Mouse (Mus musculus): ENCODE data around the gene Wnt7b.

Gene Wnt7b

DNA sequence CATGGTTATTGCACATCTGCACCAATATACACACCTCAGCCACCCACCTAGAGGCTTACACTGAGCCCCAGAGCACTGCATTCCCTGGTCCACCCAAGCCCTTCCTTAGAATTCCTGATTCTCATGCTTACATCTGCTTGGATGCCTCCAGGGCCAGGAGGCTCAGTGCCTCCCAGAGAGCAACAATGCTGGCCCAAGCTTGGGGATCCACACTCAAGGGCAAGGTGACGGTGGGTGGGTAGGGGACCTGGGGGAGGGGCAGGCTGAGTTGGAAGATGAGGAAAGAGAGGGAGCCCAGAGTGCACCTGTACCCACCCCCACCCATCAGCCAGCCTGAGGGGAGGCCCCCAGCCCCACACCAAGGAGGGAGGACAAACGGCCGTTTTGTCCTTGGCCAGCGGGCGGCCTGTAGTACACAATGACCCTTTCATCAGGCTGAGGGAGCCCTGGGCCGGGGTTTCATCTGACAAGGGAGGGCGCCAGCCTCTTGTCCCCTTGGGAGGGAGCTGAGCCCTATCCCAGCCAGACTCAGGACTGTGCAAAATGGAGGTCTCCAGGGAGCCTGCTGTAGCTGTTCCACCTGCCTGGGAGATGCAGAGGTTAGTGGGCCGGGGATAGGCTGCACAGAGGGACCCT, 9.5 kb downstream of the Wnt7b start:
- in situ Hi-C loops (cut with MboI), result no loop called here

DNA sequence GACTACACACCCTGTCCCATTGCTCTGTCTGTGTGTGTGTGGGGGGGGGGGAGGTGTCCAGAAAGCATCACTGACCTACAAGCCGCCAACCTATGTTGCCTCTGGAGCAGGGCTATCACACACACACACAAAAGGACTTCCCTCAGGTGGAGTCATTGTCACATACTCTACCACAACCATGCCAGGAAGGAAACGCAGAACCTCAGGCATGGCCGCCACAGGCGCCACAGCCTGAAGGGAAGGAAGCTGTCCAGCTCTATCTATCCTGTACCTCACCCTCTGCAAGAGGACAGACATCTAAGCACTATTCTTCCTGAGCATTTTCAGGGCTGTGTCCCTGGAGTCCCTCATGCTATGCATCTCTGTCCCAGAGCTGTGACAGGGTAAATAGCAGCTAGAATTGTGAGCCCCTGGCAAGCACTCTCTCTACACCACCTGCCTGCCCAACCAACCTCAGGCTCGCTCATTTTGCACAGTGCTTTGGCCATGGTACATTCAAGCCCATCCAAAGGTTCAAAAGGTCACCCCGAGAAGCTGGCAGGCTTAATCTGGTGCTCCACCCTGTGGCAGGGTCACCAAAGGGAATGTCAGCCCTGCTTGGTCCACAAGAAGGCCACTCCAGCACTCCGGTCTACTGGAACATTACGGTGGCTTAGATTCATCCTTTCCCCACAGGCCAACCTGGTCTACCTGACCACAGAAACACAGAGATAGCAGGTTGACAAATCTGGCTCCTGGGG, 12.1 kb downstream of the Wnt7b start:
- in situ Hi-C loops (cut with MboI), result no loop called here

DNA sequence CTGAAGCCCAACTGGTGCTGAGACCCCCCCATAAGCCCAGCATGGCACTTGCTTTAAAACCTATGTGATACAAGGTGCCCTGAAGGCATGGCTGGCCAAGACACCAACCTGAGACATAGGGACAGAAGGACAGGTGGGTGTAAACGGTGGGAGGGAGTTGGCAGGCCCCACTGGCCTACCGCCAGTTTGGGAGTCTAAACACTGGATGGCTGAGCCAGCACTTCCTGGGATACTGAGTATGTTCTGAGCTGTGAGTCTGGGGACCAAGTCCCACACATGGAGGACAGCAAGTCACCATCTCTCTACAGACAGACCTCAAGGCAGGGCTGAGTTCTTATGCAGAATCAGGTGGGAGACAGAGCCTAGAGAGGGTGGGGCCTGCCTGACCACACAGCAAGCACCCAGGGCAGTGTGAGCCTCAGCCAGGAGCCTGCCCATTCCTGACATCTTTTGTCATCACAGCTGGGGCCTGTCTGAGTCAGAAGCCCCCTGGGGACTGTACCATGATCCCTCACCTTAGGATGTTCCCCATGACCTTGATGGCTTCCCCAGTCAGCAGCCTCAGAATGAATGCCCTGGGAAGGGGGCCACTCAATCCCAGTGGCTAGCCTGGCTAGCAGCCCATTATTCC, 13.0 kb downstream of the Wnt7b start:
- in situ Hi-C loops (cut with MboI), result no loop called here

DNA sequence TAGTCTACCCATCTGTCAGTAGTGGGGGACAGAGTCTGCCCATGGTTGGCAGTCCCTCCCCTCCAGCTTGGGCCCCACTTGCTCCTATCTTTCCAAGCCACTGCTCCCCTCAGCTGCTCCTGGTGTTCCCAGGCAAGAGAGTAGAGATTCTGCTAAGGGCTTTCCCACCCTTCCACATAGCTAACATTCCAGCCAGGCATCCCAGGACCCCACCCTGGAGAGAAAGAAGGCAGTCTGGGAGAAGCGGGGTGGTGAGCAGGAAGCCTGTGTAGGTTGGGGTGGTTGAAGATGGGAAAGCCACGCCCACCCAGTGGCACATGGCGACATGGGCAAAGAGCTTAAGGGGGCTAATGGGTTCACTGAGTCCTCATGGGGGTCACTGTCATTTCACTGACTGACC, 13.9 kb downstream of the Wnt7b start:
- in situ Hi-C loops (cut with MboI), result no loop called here

DNA sequence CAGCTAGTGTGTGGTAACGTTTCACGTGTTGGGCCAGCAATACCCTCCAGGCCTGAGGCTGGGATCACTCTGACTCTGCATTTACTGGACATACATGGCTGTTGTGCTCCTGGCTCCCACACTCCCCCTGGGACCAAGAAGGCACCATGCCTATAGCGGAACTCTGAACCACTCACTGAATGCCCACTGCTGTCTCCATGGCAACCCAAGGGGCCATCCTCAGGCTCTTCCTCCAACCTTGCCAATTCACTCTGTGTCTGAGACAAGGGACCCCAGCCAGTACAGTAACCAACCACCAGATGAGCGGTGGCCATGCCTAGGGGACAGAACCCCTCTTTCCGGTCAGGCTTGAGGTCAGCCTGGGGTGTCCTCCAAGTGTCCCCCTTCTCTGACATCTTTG, 17.3 kb downstream of the Wnt7b start:
- in situ Hi-C loops (cut with MboI), result no loop called here

DNA sequence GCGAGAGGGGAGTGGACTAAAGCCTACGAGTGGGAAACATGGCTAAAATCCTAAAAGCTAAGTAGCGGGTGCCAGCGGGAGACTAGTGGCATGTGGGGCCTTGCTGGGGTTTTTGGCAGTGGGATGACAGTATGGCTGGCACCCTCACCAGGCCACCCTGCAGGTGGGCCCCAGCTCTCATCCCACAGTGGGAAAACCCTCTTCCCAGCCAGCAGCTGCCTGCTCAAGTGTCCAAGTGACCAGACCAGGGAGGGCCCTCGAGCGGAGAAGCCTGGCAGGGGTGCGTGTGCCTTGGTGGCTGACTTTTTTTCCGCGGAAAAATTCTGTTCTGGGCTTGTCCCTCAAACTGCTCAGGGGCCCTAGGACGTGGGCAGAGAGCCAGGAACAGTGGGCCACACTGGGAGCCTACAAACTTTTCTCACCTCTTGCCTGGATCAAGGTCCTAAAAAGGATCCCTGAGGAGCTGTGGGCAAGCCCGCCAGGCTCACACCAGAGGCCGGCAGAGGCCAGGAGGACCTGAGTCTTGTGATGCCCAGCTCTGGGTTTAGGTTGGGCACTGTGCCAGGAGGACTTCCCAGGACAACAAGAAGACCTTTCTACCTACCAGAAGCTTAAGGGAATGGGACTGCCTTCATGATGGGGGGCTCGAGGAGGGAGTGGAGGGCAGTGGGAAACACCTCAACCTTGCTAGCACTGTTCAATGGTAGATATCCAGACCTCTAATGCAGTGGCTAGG, 18.1 kb downstream of the Wnt7b start:
- in situ Hi-C loops (cut with MboI), result no loop called here

DNA sequence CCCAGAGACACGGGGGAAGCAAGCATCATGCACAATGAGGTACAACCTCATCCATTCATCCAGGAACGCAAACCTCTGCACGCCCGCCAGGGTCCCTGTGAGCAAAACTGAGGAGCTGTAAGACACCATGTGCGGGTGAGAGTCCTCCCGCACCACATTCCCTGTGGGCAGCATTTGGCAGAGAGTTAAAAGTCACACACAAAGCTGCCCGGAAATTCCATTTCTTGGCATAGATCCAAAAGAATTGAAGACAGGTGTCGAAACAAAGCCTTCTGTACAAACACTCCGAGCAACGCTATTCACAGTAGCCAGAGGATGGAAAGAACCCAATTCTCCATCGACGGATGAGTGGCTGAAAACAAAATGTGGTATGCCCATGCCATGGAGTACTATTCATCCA, 20.3 kb downstream of the Wnt7b start:
- in situ Hi-C loops (cut with MboI), result no loop called here

DNA sequence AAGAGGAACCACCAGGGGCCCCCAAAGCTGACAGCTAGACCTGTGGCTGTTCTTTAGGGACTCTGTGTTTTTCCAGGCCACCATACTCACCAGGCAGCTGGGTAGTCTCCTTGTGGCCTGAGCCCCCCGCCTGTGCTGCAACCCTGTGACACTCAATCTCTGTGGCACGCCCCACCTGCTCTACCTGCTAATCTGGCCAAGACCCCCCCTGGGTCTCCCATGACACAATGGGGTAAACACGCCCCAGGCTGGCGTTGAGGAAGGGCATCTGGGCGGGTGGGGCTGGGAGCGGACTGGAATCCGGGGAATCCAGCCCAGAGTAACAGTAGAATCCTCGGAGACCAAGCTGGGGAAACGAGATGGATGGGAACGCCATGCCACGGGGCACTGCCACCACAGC, 21.4 kb downstream of the Wnt7b start:
- in situ Hi-C loops (cut with MboI), result no loop called here

DNA sequence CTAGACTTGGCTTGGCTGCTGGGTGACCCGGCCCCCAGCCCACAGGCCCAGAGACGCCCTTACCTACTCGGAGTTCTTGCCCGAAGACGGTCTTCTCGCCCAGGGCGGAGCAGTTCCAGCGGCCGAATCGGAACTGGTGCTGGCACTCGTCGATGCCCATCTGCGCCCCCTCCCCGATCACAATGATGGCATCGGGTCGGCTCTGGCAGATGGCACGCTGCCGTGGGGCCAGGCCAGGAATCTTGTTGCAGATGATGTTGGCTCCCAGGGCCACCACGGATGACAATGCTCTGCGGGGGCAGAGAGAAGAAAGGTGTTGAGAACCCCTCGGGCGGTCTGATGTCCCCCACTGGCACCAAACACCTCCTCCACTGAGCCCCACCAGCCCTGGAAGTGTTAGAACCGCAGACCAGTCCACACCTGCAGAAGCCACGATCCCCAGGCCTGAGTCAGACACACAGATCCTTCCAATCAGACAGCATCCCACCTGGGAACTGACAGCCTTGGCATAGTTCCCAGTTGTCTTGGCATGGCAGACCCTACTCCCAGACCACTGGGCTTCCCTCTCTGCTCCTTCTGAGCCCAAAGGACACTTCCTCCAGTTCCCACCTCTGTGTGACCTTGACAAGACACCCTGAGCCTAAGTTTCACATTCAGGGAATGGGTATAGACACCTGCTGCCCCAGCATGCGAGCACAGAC, 23.3 kb downstream of the Wnt7b start:
- in situ Hi-C loops (cut with MboI), result no loop called here

DNA sequence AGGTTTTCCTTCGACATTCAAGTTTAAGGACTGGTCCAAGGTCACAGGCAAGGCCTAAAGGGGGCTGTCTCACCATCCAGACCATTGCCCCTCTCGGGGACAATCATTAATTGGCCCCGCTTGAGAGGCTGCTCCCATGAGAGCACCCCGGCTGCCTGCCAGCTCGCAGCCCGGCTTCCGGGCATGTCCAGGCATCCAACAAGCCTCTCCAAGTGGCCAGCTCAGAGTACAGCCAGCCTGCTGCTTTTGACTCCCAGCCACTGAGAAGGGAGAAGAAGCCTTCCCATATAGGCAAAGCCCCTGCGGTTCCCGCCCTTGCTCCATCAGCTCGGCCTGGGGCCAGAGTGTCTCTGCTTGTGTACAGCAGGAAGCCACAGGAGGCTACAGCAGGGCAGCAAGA, 26.5 kb downstream of the Wnt7b start:
- in situ Hi-C loops (cut with MboI), result no loop called here

DNA sequence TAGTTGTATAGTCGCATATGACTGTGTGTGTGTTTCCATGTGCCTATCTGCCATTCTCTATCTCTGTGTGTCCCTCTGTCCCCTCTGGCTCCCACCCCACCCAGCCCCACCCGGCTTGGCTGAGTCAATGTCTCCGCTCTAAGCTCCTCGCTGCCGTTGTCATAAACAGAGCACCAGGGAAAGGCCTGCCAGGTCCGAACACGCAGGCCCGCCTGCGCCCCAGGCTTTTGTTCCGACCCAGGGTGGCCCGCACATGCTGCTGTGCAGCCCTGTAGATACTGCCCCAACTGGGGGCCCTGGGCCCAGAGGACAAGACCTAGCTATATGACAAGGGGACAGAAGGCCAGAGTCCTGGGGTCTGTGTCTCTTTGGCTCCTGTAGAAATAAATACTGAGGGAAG, 28.9 kb downstream of the Wnt7b start:
- in situ Hi-C loops (cut with MboI), result no loop called here

DNA sequence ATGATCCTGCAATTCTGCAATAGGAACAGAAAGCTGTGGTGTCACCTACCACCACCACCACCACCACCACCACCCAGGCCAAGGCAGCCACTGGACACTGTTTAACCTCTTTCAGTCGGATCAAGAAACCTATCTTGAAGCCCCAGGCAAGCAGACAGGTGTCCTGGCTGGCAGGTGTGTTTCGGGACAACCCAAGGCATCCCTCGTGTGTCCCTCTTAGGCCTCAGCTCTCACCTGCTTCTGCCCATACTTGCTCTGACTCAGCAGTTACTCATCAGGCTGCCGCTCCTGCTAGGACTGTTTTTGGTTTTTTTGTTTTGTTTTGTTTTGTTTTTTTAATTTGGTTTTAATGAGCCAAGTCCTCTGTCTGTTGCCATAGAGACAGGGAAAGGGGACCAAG, 35.8 kb downstream of the Wnt7b start:
- in situ Hi-C loops (cut with MboI), result no loop called here

DNA sequence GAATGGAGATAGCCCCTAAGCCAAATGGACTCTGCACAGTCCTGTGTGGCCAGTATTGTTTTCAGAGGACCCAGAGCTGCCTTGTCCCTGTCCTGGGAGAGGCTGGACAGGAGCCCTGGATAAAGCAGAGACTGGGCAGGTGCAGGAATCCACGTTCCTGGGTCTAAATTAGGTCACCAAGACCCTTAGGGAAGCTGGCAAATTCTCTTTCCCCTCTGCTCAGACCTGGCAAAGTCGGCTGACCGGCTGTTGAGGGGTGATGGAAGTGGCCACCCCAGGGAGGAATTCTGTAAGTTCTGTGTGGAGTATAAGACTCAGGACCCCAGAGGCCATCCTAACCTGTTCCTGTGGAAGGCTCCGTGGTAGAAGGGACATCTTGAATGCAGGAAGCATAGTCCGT, 36.9 kb downstream of the Wnt7b start:
- in situ Hi-C loops (cut with MboI), result no loop called here

DNA sequence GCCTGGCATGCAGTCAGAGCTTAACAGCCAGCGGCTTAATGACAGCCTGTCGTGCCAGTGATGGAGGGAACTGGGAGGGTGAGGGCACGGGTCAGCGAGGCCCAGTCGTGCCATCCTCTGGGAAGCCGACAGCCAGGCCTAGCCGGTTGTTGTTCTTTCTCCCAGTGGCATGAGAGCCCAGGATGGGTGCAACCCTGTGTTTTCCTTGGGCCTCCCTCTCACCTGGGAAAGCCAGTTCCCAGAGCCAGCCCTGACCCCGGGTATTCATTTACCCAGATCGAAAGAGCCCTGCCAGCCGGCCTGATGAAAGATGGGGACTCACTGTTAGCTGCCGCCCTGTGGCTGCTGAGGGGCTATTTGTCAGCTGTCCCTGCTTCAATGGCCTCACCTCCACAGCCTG, 44.1 kb downstream of the Wnt7b start:
- in situ Hi-C loops (cut with MboI), result no loop called here

DNA sequence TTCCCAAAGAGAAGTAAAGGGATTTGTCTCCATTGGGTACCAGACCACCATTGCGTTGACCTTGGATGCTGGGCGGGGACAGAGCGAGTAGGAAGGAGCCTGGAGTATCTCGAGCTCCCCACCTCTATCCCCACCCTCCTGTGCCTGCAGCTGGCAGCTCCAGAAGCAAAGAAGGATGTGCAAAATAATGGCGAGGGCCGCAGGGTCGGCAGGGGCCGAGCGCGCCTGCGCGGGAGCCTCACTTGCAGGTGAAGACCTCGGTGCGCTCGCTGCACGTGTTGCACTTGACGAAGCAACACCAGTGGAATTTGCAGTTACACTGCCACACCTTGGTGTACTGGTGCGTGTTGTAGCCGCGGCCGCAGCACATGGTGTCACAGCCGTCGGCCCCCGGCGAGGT, 45.1 kb downstream of the Wnt7b start:
- in situ Hi-C loops (cut with MboI), result no loop called here

DNA sequence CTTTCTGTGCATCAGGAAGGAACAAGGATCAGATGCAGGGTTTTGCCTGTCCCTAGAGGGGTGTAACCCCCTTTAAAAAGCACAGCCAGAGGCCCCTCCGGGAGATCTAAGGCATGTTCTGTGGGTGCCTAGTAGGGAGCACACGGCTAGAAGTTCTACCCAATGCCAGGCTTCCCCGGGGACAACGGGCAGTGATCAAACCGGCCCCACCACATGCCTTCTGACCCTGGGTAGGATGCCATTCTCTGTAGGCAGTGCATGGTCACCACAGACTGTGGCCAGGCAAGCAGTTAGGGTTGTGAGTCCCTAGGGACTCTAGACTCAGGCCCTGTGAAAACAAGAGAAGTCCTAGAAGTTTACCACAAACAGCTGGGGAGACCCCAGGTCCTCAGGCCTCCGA, 47.6 kb downstream of the Wnt7b start:
- in situ Hi-C loops (cut with MboI), result no loop called here

DNA sequence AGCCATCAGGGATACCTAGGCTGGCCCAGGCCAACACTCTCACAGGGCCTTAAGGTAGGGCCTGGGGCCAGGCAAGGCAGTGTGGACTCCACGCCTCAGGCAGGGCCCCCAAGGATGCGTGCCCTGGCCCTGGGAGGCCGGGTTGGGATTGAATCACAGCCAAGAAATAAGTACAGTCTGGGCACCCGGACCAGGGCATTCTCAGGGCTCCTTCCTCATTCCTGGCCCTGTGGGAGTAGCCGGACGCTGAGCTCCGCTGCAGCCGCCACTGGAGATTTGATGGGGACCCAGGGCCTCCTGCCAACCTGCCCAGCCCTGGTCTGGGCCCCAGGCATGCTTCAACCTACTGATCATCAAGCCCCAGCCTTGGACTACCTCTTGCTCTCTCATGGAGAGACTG, 48.1 kb downstream of the Wnt7b start:
- in situ Hi-C loops (cut with MboI), result no loop called here

DNA sequence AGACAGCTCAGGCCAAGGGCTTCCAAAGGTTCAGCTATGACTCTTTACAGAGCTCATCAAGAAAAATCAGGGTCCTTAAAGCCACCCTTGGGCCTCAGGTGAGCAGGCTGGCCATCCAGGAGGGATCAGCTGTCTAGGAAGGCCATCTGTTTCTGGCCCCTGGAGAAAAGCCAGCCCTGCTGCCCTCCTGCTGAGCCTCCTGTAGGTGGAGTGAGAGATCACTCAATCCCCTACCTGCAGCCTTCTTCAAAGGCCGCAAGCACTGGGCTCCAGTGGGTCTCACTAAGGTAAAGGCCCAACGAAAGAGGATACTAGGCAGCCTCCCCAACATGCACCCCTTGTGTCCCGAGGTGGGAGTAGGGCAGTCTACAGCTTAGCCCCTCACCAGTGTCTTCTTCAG, 50.2 kb downstream of the Wnt7b start:
- in situ Hi-C loops (cut with MboI), result no loop called here

DNA sequence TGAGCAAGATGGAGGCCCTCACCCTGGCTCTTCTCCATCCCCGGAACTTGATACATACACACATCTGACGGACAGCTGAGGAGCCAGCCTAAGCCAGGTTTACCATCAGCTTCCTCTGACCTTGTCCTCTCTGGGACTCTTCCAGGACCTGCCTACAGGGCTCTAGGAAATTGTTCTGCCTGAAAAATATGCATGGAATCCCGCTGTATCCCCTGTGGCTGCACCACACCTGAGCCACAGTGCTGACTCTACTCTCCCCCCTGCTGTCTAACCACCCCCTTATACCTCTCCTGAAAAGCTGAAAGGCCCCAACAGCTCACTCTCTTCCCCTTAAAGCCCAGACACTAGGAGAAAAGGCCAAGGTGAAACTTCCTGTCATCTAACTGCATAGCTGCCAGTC, 52.4 kb downstream of the Wnt7b start:
- in situ Hi-C loops (cut with MboI), result no loop called here

DNA sequence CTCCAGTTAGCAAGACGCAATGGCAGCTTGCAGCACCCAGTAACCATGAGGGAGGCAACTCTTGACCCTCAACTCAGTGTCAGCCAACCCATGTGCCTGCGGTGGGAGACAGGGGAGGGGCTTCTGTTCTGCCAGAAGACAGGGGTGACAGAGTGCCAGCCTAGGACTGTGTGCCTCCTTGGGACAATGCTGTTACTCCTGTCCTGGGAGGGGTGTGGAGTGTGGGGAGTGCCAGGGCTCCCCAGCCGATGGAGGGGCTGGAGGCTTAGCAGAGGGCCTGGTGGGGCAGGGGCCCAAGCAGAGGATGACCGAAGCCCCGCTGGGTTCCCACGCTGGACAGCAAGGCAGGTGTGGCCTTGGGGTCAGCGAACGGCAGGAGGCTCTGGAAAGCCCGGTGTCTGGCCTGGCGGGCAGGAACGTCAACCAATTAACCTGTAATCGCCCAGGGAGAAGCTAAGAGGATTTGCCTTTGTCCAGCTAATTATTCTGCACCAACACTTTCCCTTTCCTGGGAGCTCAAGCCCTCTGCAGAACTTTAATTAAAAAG, 57.8 kb downstream of the Wnt7b start:
- in situ Hi-C loops (cut with MboI), result no loop called here

DNA sequence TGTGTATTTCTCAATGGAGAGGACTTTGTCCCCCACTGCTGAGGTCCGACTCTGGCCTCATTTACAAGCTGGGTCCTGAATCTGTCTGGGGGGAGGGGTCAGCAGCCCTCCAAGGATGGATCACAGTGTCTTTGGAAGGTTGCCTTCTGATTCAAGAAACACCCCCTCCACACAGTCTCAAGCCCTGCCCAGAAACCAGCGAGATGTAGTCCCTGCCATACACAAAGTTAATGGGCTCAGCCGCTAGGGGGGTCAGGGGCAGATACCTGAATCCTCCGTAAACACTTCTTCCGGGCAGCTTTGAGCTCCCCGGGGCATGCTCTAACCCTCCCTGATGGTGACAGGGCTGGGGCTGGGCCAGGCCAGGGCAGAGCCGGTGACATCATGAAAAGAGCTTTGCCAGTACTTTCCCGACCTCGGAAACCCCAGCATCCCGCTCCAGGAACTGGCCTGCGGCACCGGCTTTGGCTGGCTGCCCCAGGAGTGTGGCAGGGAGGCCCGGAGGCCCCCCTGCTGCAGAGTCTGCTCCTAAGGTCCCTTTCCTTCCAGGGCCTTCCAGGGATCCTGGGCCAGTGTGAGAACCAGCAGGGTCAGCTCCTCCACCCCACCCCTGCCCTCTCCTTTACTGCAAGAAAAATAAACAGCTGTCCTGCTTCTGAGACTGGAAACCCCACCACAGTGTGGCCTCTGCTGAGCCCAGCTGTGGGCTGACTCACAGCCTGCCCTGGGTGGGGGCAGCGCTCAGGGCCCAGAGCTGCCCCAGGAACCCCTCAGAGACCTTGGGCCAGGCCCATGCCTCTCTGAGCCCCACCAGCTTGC, 58.9 kb downstream of the Wnt7b start:
- in situ Hi-C loops (cut with MboI), result no loop called here

Data from mature B cell (primary cell).